Mouse (Mus musculus): Measurements from ENCODE around the gene C1qa.

C1qa gene

DNA sequence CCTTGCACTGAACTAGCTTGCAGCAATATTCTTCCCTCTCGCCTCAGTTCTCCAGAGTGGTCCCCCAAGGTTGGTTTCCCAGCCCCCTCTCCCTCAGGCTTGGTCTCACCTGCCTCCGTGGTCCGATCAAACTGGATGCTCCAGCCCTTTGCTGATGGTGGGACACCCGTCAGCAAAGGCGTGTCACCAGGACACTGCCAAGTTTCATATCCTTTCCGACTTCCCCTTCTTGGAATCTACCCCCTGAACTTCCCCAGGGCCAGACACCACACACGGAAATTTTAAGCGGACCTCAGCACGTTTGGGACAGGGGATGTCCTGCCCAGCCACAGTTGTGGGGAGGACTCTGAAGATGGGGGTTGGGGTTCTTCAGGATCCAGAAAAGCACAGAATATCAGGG, at the start of gene C1qa:
TSS of gene C1qa (minus strand) at position 167 of the 400 bp plus-strand sequence.
- DNase-seq (ENCODE audit: low spot score), result no peak

DNA sequence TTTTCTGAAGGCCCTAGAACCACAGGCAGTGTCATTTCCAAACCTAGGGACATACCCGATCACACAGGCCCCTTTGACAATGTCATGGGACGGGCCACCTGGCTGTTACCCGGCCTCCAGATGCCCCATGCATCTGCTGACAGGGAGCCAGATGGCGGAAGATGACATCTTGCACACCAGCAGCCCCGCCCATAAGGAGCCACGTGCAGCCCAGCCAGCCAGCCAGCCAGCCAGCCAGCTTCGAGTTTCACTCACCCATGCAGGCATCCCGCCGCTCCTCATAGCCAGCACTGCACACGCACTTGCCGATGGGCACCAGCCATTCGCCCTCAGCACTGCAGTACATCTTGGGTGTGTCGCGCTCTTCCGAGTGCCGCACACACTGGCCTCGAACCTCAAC, 46.8 kb upstream of the C1qa start:
- DNase-seq (ENCODE audit: low spot score), result no peak

DNA sequence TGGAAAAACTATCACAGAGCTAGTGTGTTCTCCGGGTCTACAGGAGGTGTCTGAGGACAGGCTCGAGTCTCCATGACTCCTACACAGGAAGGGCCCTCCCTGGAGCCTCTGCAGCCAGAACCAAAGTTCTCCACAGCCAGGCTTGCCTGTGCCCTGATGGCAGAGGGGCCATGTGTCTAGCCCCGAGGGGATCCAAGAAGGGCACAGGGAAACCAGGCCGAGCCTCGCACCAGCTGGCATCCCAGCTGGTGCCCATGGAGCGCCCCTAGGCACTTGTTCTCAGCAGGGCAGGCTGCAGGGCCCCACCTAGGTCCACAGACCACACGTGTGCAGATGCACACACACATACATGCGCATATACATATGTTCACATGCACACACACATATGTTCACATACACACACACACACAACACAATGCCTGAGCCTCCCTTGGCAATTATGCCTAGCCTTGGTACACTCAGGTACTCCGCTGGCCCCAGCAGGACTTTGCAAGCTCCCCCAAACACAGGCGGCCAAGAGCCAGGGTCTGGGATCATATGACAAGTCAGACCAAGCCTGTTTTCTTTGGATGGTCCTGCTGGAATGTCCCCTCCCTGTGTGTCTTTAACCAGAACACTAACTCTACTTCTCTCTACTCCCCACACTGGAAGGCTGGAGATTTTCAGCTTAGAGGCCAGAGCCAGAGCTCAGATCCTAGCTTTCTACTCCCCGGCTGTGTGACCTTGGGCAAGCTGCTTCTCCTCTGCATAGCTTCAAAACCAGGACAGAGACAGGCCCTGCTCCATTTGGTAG, 46.2 kb upstream of the C1qa start:
- DNase-seq (ENCODE audit: low spot score), result no peak

DNA sequence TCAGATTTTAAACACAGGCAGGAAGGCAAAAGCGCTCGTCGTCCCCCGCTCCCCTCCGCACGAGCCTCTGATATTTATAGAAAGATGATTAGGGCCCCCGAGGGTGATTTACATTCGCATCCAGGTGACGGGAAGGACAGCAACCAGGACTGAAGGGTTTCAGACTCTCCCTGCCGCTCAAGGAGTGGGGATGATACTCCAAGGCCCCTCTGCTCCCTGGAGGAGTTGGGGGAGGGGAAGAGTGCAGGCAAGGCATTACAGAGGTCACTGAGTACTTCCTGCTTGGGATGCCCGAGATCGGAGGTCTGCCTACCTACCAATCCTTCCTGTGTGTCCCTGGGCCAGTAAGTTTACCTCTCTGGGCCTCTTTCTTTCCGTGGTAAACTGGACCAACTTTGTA, 44.6 kb upstream of the C1qa start:
- no peak for DNase-seq (ENCODE audit: low spot score)

DNA sequence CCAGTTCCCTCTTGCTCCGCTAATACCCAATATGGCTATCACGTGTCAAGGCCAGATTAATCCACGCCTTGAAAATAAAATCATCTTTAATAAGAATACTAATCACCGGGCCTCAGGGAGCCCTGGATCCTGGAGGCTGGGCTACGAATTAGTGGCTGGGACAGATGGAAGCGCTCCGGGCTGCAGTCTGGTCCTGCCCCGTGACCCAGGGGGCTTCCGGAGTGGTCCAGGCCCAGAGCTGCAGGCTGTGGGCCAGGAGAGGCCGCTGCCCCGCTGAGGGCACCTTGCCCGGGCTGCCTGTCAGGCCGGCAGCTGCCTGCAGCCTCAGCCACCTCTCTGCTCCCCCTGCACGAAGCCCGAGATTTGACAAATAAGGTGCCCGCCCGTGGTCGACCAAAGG, 44.2 kb upstream of the C1qa start:
- DNase-seq (ENCODE audit: low spot score), result no peak

DNA sequence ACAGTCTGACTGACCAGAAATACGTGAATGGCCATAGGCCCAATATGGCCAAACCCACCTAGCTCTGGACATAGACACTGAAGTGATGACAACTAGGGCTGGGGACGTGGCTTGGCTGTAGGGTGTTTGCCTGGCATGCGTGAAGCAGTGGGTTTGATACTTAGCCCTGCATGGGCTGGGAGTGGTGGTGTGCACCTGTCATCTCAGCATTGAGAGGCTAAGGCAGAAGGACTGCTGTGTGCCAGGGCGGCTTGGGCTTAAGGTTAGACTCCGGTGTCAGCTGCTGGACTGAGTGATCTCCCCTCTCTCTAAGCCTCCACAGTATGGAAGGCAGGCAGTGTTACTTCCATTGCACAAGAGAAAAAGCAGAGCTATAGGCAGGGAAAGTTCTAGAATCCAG, 39.3 kb upstream of the C1qa start:
- no peak for DNase-seq (ENCODE audit: low spot score)

DNA sequence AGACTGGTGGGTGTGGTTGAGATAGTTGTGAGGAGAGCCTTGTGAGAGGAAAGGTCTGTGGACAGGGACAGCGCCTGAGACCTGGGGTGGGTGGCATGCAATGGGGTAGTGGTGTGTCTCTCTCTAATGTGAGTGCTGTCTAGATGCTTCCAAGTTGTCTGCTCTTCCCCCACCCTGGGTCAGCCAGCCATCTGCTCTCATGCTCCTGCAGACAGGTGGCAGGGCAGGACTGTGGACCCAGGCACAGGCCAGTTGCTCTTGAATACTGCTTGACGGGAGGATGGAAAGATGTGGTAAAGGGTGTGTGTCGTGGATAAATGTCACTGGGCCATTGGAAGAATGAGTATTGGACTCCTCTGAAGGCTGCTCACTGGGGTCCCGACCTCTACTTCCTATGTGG, 38.7 kb upstream of the C1qa start:
- no peak for DNase-seq (ENCODE audit: low spot score)

DNA sequence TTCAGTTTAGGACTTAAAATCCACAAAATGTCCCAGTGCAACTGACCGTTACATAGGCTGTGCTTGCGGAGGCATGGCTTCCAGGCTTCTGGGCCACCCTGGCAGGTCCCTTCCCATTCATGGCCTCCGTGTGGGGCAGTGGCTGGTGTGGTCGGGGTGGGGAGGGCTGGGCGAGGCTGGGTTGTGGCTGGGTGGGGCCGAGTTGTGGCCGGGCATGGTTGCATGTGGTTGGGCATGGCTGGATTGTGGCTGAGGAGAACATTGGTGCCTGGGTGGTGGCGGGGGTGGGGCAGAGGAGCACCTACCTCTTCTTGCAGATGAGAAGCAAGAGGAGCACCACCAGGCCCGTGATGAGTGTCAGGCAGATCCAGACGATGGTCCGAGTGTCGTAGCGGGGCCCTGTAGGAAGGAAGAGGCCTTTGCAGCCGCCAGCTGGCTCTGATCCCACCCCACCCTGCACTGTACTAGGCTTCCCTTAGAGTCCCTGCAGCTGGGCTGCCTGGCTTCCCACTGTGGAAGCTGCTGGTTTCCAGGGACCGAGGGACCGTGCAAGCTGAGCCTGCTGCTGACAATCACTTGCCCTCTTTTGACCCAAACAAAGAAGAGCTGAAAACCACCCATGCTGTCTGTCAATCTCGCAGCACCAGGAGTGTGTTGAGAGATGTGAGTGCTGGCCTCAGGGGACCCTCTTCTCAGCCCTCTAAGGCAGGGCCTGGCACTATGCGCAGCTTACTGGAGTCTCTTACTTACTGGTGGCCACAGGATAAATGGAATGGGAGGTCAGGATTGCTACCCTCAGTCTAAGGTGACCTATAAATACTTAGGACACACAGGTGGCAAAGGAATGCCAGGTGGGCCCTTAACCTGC, 36.4 kb upstream of the C1qa start:
- DNase-seq (ENCODE audit: low spot score), result no peak

DNA sequence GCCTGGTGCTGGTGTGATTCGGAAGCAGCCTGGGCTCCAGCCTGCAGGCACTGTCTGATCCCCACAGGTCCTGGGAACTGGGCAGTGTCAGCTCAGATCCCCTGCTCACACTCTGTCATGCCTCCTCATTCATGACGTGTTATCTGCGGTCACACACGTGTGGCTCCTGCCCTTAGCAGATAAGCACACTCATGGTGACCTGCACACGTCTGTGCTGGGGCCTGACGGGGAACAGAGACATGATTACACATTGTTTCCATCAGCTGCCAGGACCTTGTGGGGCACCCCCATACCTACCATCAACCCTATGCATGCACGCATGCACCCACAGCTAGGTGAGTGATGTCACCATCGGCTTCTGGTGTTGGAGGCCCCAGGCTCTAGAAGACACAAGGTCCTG, 31.9 kb upstream of the C1qa start:
- no peak for DNase-seq (ENCODE audit: low spot score)

DNA sequence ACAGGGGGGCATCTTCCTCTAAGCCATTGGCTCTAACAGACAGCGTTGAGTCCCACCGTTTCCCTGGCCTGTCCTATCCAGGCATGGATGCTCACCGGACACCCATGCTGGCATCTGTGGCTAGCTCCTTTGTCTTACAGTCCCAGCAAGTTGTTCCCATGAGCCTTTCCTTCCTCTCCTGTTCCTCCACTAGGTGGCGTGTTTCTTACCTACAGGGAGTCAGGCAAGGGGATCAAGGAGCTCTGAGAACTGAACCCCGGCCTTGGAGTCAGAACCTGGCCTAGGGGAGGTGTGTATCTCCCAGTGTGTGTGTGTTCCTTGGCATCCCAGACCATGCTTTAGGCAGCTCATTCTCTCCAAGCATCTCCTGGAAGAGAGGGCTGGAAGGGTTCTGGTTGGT, 30.3 kb upstream of the C1qa start:
- no peak for DNase-seq (ENCODE audit: low spot score)

DNA sequence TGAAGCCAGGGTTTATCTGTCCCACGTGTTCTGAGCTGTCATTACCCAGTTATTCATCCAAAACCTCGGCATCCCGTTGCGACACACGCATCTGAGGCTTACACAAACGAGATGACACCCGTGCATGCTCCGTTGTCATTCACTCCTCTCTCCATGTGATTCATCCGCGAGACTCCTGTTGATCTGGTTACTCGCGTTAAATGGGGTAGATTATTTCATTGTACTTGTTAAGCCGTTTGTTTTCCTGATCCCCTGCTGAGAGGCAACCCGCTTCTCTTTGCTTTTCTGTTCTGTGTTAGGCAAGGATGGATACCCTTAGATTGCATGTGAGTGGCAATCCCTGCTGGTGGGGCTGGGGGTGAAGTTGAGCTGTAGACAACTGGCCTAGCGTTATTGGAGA, 27.2 kb upstream of the C1qa start:
- no peak for DNase-seq (ENCODE audit: low spot score)

DNA sequence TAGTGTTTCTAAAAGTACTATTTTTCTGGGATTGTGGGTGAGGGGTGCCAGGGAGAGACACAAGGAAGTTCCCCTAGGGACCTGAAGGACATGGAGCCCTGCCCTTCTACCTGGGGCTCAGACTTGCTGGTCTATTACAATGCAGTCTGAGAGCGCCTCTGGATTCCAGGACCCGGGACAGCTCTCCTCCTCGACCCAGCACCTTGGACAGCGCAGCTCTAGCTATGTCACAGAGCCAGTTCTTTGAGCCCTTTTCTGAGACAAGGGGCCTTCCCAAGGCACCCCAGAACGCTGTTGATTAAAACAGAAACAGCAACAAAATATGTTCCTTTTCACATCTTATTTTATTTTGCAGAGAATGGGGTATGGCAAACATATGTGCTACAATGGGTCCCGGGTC, 25.9 kb upstream of the C1qa start:
- DNase-seq (ENCODE audit: low spot score), result peak; percentile 86

DNA sequence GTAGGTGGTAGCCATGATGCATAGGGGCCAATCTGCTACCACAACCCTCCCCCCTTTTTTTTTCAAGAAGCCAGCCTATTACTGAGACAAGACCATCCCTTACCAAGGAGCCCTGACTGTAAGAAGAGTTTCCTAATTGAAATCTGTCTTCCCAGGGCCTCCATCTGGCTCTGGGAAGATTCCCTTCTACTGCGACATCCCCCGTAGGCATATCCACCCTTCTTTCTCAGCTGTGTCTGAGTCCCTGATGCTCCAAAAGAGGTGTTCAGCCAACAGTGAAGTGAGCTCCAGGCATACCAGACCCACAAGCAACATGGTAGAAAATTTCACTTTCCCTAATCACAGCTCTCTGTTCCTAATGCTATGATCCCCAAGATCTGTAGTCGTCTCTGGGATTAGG, 20.9 kb upstream of the C1qa start:
- no peak for DNase-seq (ENCODE audit: low spot score)

DNA sequence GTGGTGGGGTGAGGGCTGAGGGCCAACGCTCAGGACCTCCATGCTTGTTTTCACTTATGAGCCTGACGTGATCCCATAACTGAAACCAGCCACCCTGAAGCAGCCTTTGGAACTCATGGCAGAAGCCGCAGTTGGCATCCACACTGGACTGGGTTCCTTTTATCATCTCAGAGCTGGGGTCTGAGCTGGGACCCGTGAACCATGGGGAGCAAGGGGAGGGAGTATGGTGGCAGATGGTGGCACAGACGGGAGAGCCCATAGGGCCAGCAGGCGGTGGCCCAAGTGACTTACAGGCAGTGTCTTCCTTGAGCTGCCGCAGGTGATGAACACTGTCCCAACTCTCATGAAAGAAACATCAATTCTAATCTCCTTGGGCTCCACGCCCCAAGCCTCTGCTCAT, 20.2 kb upstream of the C1qa start:
- no peak for DNase-seq (ENCODE audit: low spot score)

DNA sequence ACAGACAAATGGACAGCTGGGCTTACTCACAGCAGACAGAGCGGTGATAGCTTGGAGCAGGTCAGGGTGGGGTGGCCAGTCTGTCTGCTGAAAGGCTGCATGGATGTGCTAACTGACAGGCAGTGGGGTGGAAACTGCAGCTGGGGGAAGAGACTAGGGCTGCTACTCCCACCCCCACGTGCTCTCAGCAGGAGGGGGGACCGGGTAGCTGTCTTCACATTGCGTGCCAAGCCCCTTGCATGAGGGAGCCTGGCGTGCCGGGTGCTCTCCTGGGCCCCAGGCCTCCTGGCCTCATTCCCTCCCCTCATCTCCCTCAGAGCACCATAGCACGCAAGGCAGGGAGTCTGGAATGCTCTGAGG, 18.5 kb upstream of the C1qa start:
- no peak for DNase-seq (ENCODE audit: low spot score)

DNA sequence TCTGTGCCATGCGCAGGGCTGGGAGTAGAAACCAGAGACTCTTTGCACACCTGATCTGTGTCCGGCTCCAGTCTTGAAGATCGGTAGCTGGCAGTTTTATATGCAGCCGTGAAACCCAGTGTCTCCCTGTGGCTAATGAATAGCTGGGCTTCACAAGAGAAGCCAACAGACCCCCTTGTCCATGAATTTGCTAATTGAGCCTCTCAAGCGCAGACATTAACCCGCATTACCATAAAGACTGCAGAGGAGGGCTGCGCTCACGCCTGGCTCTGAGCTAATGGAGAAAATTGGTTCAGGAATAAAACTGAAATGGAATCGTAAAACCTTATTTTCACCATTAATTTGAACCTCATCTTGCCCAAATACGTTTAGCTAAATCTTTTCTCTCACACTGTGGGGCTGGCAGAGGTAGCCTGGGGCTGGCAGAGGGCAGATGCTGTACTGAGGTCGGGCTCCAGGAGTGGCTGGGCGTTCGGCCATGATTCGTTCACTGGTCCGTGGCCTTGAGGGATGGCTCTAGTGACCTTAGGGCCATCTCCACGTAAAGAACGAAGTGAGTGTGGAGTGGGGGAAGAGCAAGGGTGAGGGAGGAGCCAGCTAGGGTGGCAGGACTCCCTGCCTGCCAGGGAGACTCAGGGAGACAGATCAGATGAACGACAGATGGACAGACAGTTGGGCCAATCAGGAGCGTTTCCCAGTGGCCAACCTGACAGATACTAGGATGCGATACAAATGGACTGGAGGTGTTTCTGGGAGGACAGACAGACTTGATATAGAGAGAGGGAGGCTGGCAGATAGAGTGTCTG, 18.0 kb upstream of the C1qa start:
- no peak for DNase-seq (ENCODE audit: low spot score)

DNA sequence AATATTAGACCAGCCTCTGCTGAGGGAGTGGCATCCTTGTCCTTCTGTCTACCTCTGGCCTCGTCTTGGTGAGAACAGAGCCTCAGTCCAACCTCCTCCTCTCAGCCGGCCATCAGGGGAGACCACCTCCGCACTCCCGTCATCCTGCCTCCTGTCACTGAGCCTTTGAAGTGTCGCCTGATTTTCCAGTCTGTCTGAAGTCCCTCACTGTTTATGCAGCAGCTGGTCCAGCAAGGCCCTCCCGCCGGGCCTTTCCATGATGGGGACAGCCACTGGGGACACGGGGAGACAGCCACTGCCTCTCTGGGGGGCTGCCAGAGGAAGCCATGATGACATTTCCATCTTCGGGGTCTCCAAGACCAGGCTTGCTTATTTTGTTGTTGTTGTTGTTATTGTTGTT, 14.2 kb upstream of the C1qa start:
- DNase-seq (ENCODE audit: low spot score), result no peak

DNA sequence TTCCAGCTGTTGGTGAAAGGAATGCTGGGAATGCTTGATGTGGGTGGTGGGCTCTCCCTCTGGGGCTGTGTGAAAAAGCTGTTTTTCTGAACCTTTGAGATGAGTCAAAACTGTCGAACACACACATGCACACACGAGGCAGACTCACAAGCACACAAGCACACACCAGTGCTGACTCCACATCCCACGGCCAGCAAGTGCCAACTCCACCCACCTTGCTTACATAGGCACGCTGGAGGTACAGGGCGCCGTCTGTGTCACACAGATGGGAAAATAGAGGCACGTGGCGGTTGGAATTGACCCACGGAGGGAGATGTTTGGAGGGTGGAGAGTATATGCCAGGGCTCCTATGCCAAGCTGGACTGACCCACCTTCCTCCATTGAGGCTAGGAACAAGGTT, 13.2 kb upstream of the C1qa start:
- no peak for DNase-seq (ENCODE audit: low spot score)

DNA sequence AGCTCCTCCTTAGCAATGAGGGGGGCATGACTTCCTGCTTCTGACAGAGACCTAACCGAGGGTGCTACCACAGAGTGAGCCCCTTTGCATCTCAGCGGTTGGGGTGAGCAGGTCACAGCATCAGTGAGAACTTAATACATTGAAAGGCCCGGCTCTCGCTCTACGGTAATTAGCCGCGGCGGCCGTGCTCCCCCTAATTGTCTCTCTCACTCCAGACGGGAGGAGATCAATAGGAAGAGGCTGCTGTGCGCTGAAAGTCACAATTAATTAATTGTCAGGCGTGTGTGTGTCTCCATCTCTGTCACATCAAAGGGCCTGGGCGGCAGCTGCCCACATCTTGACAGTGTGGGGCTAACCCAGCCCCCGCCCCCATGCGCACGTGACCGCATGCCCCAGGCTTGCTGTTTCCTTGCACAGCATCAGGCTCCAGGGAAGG, 12.6 kb upstream of the C1qa start:
- no peak for DNase-seq (ENCODE audit: low spot score)

DNA sequence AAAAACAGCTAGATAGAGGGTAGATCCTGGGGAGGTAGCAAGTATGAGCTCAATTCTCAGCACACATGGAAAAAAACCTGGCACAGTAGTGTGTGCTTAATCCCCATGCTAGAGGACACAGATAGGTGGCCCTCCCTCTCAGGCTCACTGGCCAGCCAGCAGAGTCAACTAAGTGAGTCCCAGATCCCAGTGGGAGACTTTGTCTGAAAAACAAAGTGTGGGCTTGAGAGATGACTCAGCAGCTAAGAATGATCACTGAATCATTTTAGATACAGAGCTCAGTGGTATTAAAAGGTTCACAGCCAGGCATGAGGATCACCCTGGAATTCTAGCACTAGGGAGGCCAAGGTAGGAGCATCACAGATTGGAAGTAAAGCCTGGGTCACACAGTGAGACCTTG, 9.2 kb upstream of the C1qa start:
- DNase-seq (ENCODE audit: low spot score), result no peak

DNA sequence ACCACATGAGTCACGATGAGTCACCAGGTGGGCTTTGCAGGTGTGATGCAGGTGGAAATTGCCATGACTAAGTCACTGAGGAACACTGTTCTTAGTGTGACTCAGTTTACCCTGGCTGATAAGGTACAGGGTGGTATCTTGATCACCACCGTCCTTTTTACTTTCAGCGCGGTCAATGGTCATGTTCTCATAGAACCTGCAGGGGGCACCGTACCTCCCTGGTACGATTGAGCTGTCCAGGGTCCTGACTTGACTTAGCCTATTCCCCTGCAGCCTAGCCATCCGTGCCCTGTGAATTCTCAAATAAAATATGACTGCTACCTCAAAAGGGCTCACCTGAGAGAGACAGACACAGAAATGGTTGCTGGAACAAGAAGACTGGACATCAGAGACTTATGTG, 8.4 kb upstream of the C1qa start:
- peak; percentile 80 for DNase-seq (ENCODE audit: low spot score)

DNA sequence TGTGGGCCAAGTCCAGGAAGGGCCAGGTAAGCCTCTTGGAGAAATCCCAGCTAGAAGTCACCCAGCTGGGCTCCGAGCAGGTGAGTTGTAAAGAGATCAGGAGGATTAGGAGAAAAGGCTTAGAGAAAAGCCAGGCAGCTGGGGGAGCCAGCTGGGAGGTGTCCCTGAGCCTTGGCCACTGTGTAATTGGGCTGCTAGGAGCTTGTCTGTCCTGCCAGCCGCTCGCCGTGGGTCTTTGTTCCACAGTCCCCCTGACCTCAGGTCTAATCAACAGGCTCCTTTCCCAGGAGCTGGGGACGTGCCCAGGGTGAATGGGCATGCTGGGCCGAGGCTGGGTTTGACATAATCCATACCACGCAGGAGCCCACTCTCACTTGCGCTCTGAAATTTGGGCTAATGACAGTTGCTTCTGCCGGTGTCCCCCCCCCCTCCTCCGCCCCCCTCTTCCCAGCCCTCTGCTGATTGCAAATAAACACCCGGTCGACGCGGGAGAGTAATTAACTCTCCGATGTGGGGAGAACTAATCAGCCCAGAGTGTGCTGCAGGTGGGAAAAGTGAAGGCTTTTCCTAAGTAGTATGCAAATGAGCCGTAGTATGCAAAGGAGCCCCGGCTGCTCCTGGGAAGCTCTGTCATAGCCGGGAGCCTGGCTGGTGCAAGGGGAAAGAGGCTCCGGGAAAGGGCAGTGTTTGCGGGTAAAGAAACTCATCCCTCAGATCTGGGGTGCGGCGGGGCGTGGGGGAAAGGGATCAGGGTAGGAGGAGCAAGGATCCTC, 6.3 kb upstream of the C1qa start:
- DNase-seq (ENCODE audit: low spot score), result no peak

All from testis, postnatal 10 days (tissue).